Mouse (Mus musculus) midbrain, embryonic 14.5 days (tissue): Measurements from ENCODE around the gene Armc7. TPM values are rescaled to one million over a fixed set of nuclear protein-coding genes. Genes with fewer than 3 reads are reported as not detected.

ENCODE experiments used
- ATAC-seq: fragments of 200-750 bp; cut with Nextera tagmentation; 2 replicates; pipeline ENCODE4 v1.8.0; 2017; ENCODE audit warnings: moderate number of reproducible peaks, moderate library complexity; ENCODE audit not compliant: low FRiP score, low TSS enrichment
- DNase-seq: peaks from one replicate; pipeline ENCODE4 v3.0.0-alpha.2; 2015
- H3K27ac ChIP-seq: fragments of 300-500 bp; sonication (generic); replicated peaks from 2 replicates; pipeline ENCODE4 v1.5.1; 2014; ENCODE audit warnings: mild to moderate bottlenecking, low read depth, low read length, moderate library complexity
- H3K27me3 ChIP-seq: fragments of 300-500 bp; sonication (generic); 2 replicates; pipeline ENCODE4 v1.6.1; 2014; ENCODE audit warnings: low read length, control low read depth, mixed read lengths; ENCODE audit not compliant: control insufficient read depth, insufficient read depth
- H3K36me3 ChIP-seq: fragments of 300-500 bp; sonication (generic); 2 replicates; pipeline ENCODE4 v1.6.1; 2014; ENCODE audit warnings: low read length, control low read depth; ENCODE audit not compliant: control insufficient read depth, insufficient read depth
- H3K4me1 ChIP-seq: fragments of 300-500 bp; sonication (generic); 2 replicates; pipeline ENCODE4 v1.6.1; 2014; ENCODE audit warnings: mild to moderate bottlenecking, antibody characterized with exemption, low read length, control low read depth; ENCODE audit not compliant: control insufficient read depth, insufficient read depth
- H3K4me2 ChIP-seq: fragments of 300-500 bp; sonication (generic); 2 replicates; pipeline ENCODE4 v1.6.1; 2014; ENCODE audit warnings: mild to moderate bottlenecking, low read length, moderate library complexity
- H3K4me3 ChIP-seq: fragments of 300-500 bp; sonication (generic); replicated peaks from 2 replicates; pipeline ENCODE4 v1.5.1; 2014; ENCODE audit warnings: low read depth, low read length
- H3K9ac ChIP-seq: fragments of 300-500 bp; sonication (generic); replicated peaks from 2 replicates; pipeline ENCODE4 v1.6.1; 2014; ENCODE audit warnings: mild to moderate bottlenecking, low read length, moderate library complexity
- H3K9me3 ChIP-seq: fragments of 300-500 bp; sonication (generic); 2 replicates; pipeline ENCODE4 v1.6.1; 2016; ENCODE audit warnings: low read length, control low read depth, mixed read lengths; ENCODE audit not compliant: control insufficient read depth
- WGBS: fragments of 180-500 bp; shearing (Covaris S2); extraction: QIAGEN DNeasy Blood & Tissue Kit; methylation state at CpG from one replicate; pipeline ENCODE4 v1.1.7; 2014; 5-methylcytosine and 5-hydroxymethylcytosine counted together
- microRNA-seq: library from miRNA; unstranded; fragments of <30 nt; microRNA quantifications from one replicate; pipeline ENCODE4, GENCODE M21; 2016
- polyA plus RNA-seq: library from polyadenylated mRNA; unstranded; fragments of >200 nt; fragmentation: Nextera tagmentation; extraction: Ambion mirVana; gene quantifications from 2 replicates; pipeline ENCODE4 v1.2.1, GENCODE M21; 2014

The Armc7 gene
- polyA plus RNA-seq, 1 experiment from 2014 or later = 16.3 TPM

DNA sequence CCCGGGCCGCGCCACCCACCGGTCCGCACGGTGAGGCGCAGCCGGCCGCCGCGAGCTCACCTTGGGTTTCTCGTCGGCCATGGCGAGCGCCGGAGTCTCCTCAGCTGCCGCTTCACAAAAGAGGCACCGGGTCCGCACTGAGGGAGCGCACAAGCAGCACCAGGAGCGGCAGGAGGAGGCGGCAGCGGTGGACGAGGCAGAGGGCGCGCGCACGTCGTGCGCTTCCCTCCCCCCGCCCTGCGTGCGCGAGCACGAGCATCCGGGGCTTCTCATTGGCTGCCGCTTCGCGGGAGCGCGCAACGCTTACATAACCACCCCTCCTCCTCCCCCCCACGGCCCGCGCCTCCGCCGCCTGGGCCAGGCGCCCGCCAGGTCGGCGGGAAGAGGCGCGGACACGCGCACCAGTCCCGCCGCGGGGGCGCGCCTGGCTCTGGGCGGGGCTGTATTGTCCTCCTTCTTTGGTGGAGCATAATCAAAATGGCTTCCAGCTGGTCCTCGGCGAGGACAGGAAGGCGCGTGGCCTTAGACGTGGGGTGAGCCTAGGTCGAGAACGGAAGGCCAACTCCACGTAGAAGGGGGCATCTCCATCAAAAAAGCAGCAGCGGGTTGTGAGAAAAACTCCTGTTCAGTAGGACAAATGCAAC lies 60.7 kb downstream of the Armc7 start, which contains the start of gene Sumo2:
Gene Sumo2, minus strand, starts transcription at position 239 of the 644 bp plus-strand sequence.
- no peaks in the 10 kb centered on the region for H3K27me3 ChIP-seq
- peak within 1 kb of the TSS; percentile 77 for H3K4me2 ChIP-seq
- H3K27ac ChIP-seq = peak within 1 kb of the TSS; percentile 99
- peak within 1 kb of the TSS; percentile 87 for H3K9ac ChIP-seq
- peaks cover 16% of the 10 kb centered on the region for H3K4me1 ChIP-seq
- WGBS = under 1% methylated on average over 54 of the region's 70 CpGs
- ATAC-seq = peak; percentile 88
- peak; percentile 99 for DNase-seq
- H3K9me3 ChIP-seq = no peaks in the 10 kb centered on the region
- H3K36me3 ChIP-seq = peaks cover 31% of the 10 kb centered on the region
- peak within 1 kb of the TSS; percentile 91 for H3K4me3 ChIP-seq

DNA sequence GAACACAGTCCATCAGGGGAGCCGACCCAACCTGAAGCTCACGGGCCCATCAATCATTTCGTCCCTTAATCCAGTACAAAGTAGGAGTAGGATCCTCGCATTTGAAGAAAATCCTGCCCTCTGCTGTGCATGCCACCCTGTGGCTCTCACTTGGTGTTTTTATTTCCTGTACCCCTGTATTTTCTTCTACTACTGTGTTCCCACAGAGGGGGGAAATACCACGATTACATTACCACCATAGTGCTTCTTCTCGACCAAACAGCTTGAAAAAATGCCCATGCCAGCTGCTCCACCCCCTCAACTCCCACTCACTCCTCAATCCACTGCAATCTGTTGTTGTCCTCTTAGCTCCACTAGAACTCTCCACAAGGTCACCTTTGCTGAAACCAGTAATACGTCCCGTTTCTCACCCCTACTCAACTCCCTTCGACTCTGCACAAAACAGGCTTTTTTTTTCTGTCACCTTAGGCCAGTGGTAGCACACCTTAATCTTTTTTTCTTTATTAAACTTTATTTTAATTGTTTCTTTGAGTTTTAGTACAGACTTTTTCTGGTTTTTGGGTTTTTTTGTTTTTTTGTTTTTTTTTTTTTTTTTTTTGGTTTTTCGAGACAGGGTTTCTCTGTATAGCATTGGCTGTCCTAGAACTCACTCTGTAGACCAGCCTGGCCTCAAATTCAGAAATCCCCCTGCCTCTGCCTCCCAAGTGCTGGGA lies 61.5 kb downstream of the Armc7 start:
- DNase-seq (no peak), ATAC-seq (no peak)
- Histone ChIP-seq H3K4me2 (peak overlapping the region; percentile 43), H3K4me3 (peak overlapping the region; percentile 91; the same call in 1 of the 2 replicates), H3K9me3 (no peaks in the 10 kb centered on the region), H3K27ac (peak overlapping the region; percentile 99), H3K9ac (no peak overlapping the region), H3K4me1 (peaks cover 16% of the 10 kb centered on the region), H3K27me3 (no peaks in the 10 kb centered on the region), H3K36me3 (peaks cover 23% of the 10 kb centered on the region)
- 84% methylated on average over 10 of the region's 10 CpGs for WGBS

DNA sequence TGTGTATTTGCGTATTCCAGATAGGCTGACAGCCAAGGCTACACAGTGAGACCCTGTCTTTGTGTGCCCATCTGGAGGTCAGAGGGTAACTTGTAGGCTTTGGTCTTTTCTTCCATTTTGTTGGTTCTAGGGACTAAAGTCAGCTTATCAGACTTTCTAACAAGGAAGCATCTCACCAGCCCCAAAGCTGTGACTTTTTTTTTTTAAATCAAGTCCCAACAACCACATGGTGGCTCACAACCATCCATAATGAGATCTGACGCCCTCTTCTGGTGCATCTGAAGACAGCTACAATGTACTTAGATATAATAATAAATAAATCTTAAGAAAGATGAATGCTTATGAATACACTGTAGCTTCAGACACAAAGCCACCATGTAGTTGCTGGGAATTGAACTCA lies 62.6 kb downstream of the Armc7 start:
- WGBS = 60% methylated on average over 2 of the region's 2 CpGs
- no peak overlapping the region for H3K4me2 ChIP-seq
- no peak overlapping the region for H3K27ac ChIP-seq
- DNase-seq (no peak), ATAC-seq (no peak)
- peaks cover 16% of the 10 kb centered on the region for H3K4me1 ChIP-seq
- H3K27me3 ChIP-seq = no peaks in the 10 kb centered on the region
- no peak overlapping the region for H3K9ac ChIP-seq
- H3K4me3 ChIP-seq = no peak overlapping the region
- H3K36me3 ChIP-seq = peaks cover 12% of the 10 kb centered on the region
- H3K9me3 ChIP-seq = no peaks in the 10 kb centered on the region

Small RNA genes within 50 kb of the gene (microRNA-seq; reads per million reads assigned to microRNA genes)
- gene Mir3968 = not detected

Other genes starting within 250 kb of the Armc7 start
- 0.12 and 0.49 TPM in 2 replicates for gene Grin2c, start 208.4 kb upstream of the Armc7 start, polyA plus RNA-seq
- 15.0 and 15.9 TPM in 2 replicates for gene Fdxr, start 198.6 kb upstream of the Armc7 start, polyA plus RNA-seq
- 0.72 and 1.4 TPM in 2 replicates for gene Fads6, start 178.0 kb upstream of the Armc7 start, polyA plus RNA-seq
- not detected in 2 replicates for gene Otop2, start 168.5 kb upstream of the Armc7 start, polyA plus RNA-seq
- 0.08 and 0.16 TPM in 2 replicates for gene Ush1g, start 153.6 kb upstream of the Armc7 start, polyA plus RNA-seq
- 0.54 and 1.4 TPM in 2 replicates for gene Otop3, start 140.9 kb upstream of the Armc7 start, polyA plus RNA-seq
- gene Hid1, start 107.9 kb upstream of the Armc7 start, polyA plus RNA-seq = 43.3 and 52.6 TPM in 2 replicates
- 27.1 and 29.5 TPM in 2 replicates for gene Cdr2l, start 93.8 kb upstream of the Armc7 start, polyA plus RNA-seq
- 222 and 223 TPM in 2 replicates for gene Mrpl58, start 71.9 kb upstream of the Armc7 start, polyA plus RNA-seq
- gene Atp5h, start 55.7 kb upstream of the Armc7 start, polyA plus RNA-seq = 838 and 924 TPM in 2 replicates
- gene Kctd2, start 55.5 kb upstream of the Armc7 start, polyA plus RNA-seq = 37.3 and 41.6 TPM in 2 replicates
- not detected in 2 replicates for gene Trim80, start 35.1 kb upstream of the Armc7 start, polyA plus RNA-seq
- not detected in 2 replicates for gene Slc16a5, start 13.2 kb upstream of the Armc7 start, polyA plus RNA-seq
- gene Nt5c, start 16.2 kb downstream of the Armc7 start, polyA plus RNA-seq = 93.9 and 110 TPM in 2 replicates
- gene Jpt1, start 38.7 kb downstream of the Armc7 start, polyA plus RNA-seq = 1,631 and 1,863 TPM in 2 replicates
- 1,242 and 1,259 TPM in 2 replicates for gene Sumo2, start 60.6 kb downstream of the Armc7 start, polyA plus RNA-seq
- gene Nup85, start 88.8 kb downstream of the Armc7 start, polyA plus RNA-seq = 83.7 and 107 TPM in 2 replicates
- gene Mrps7, start 128.3 kb downstream of the Armc7 start, polyA plus RNA-seq = 75.7 and 83.4 TPM in 2 replicates
- gene Gga3, start 128.4 kb downstream of the Armc7 start, polyA plus RNA-seq = 29.3 and 34.3 TPM in 2 replicates
- gene Mif4gd, start 137.3 kb downstream of the Armc7 start, polyA plus RNA-seq = 9.7 and 11.4 TPM in 2 replicates
- 35.8 and 39.8 TPM in 2 replicates for gene Slc25a19, start 152.6 kb downstream of the Armc7 start, polyA plus RNA-seq
- 113 and 135 TPM in 2 replicates for gene Grb2, start 232.9 kb downstream of the Armc7 start, polyA plus RNA-seq